Mouse (Mus musculus) thymus, postnatal 14 days (tissue): ENCODE measurements around the gene Fbxo31.
"Not testable (repeated sequence)": the region's sequence is repeated elsewhere in the genome, so short reads cannot be mapped to it uniquely, and the experiment has no call there.

Experiments
- DNase-seq: peaks from one replicate; pipeline ENCODE4 v3.0.0; 2021

Fbxo31 gene

DNA sequence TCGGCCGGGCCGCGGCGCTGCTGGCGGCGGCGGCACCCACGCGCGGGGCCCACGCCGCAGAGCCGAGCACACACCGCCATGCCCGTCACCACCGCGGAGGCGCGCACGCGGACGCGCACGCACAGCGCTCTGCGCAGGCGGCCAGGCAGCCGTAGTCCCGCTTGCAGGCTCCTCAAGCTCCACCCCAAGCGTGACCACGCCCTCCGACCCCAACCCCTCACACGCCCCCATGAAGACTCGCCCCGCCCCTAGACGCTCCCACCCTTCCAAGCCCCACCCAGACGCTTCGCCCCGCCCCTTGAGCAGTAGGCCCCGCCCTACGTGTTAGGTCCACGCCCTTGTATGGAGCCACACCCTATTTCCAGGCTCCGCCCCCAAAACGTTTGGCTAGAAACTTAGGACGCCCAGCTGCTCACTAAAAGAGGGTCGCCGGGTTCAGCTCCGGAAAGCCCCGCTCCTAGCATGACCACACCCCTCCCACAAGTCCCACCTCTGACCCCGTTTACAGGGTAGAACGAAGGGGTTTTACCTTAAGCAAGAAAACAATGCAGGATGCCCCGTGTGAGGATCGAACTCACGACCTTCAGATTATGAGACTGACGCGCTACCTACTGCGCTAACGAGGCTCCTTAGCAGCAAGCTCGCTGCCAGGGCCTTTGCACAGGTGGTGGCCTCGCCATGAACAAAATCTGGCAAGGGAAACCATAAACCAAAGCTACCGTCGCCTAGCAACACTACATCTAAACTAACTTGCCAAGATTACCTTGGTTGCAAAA is at the start of gene Fbxo31:
Fbxo31 (minus strand) TSS at position 131 of the 776 bp plus-strand sequence.
- peak; percentile 96 for DNase-seq

GRCm38 (mm10) chr8:121623043-121623442 is 44.4 kb upstream of the Fbxo31 start:
- DNase-seq, result no peak

- no peak for DNase-seq
Measured at GRCm38 (mm10) chr8:121621879-121622278, 43.3 kb upstream of the Fbxo31 start.

DNA sequence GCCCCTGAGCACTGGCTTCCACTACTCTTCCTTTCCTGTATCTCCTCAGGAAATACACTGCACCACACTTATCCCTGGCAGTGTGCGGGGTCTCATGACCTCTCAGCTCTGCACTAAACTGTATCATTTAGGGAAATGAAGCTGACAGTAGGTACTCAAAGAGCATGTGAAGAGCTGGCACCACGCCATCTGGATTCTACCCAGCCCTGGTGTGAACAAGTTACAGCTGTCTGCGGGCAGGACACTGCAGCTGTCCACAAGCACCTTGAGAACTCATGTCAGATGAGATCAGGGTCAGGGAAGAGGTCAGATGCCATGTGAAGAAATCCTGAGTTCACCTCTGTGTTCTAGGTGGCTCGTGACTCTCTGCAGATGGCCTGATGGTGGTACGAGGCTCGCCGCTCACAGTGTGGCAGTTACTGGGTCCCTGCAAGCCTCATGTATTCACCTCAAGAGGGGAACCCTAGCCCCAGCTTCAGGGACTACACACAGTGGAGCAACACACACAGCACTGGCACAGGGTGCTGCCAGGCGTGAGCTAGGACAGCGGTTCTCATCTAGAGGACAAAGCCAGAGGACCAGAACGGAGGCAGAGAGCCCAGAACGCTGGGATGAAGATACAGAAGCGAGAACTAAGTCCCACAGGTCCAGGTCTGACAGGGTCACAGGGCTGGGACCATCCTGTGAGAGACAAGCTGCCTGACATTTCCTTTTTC is 42.4 kb upstream of the Fbxo31 start:
- no peak for DNase-seq

GRCm38 (mm10) chr8:121619401-121619995 is 40.9 kb upstream of the Fbxo31 start:
- no peak for DNase-seq

- DNase-seq, result no peak
Measured at GRCm38 (mm10) chr8:121613419-121613818, 34.8 kb upstream of the Fbxo31 start.

GRCm38 (mm10) chr8:121609916-121610315 is 31.3 kb upstream of the Fbxo31 start:
- DNase-seq, result no peak

- DNase-seq, result no peak
Measured at GRCm38 (mm10) chr8:121609251-121609650, 30.6 kb upstream of the Fbxo31 start.

DNA sequence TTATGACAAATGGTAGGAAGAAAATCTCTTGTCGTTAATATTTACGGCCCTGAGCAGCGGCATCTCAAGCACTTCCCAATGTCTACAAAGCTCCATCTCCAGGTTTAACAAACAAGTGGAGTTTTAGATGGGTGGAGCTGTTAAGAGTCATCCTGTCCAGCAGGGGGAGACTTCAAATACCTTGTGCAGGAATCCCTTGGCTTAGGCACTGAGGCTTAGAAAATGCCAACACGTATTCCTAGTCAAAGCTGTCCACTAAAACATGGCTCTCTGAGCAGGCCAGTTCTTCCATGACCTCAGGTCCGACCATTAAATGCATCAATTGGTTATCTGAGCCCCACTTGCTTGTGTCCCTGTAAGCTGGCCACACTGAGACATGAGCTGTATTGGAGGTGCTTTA is 29.1 kb upstream of the Fbxo31 start:
- no peak for DNase-seq

DNA sequence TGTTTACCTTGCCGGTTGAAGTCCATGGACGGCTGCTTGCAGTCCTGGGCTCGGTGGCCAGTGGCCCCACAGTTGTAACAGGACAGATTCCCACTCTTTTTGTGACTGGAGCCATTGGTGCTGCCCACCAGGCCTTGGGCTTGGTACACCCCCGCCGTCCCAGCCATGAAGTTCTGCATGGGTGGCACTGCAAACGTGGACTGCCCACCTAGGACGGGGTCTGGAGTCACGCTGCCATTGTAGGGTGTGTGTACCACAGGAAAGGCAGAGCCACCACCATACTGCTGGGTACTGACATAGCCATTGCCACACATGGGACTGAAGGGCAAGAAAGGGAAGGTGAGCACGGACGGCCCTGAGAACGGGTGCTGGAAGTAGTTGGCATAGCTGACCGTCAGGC is 25.2 kb upstream of the Fbxo31 start:
- no peak for DNase-seq

GRCm38 (mm10) chr8:121602860-121603259 is 24.3 kb upstream of the Fbxo31 start:
- peak; percentile 75 for DNase-seq

- no peak for DNase-seq
Measured at GRCm38 (mm10) chr8:121602411-121602810, 23.8 kb upstream of the Fbxo31 start.

DNA sequence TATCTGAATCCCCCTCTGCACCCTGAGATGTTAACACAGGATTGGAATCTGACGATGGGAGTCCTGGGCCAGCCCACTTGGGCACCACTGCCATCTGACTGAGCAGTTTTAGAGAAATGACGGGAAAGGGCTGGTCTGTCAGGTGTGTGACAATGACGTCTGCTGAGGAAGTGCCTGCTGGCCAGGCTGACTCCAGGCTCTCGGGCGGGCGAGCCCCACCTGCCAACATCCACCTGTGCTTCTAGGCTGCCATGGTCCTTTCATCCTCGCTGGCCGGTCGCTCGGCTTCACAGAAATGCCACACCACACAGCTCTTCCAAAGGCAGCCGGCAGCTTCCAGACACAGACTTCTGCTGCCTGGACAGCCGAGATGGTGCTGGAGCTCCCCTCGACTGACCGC is 21.2 kb upstream of the Fbxo31 start:
- no peak for DNase-seq

- peak; percentile 82 for DNase-seq
Measured at GRCm38 (mm10) chr8:121598892-121599291, 20.3 kb upstream of the Fbxo31 start.

- no peak for DNase-seq
Measured at GRCm38 (mm10) chr8:121598190-121598589, 19.6 kb upstream of the Fbxo31 start.

DNA sequence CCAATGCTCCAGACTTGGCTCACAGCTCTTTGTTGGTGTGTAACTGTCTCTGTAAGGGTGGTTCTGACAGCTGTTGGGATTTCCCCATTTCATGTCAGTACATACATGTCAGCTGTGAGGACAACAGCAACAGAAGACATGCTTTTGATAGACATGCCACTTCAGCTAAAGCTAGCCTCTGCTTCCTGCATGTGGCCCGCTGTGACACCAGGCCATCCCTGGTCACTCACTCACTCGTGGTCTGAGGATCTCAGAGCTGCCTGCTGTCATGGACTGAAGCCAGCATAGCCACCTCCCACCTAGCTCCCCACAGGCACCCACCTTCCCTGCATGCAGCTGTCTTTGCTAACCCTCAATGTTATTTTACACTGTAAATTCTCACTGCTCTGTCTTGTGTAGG is 18.9 kb upstream of the Fbxo31 start:
- DNase-seq, result not testable (repeated sequence)

DNA sequence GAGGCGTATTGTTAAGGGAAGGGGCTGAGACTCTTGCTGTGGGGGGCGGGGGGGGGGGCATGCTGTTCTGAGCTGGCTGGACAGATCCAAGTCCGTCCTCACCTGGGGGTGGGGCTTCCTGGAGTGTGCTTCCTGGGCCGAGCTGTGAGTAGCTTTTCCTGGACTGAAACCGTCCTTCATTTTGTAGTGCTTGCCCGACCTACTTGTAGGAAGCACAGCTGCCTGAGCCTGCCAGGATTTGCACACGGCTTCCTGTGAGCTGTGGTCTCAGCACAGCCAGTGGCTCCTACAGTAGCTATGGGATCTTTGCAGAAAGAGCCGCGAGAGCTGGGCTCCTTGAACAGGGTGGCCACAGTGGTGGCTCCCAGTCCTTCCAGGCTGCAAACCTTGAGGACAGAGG is 15.4 kb upstream of the Fbxo31 start:
- no peak for DNase-seq

DNA sequence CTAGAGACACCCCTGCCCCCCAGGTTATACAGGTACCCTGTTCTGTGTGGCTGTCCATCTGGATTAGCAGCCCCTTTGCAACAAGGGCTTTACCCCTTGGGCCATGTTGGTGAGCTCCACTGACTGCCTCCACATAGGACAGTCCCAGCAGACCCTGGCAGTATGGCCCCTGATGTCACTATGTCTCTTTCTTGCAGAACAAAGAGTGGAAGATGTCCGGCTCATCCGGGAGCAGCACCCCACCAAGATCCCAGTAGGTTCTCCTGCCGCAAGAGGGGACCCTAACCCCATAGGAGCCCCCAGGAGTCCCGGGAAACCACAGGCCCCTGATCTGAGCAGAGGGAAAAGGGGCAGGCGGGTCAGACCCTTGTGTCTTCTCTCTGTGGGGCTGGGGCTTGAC is 14.7 kb upstream of the Fbxo31 start:
- DNase-seq, result no peak

- peak; percentile 76 for DNase-seq
Measured at GRCm38 (mm10) chr8:121591178-121592066, 12.8 kb upstream of the Fbxo31 start.

- peak; percentile 97 for DNase-seq
Measured at GRCm38 (mm10) chr8:121590203-121591177, 11.9 kb upstream of the Fbxo31 start, which contains the start of gene Map1lc3b. Gene Map1lc3b, plus strand, starts transcription at chr8:121590361.

GRCm38 (mm10) chr8:121589205-121589726 is 10.7 kb upstream of the Fbxo31 start:
- DNase-seq, result no peak
